Mouse (Mus musculus): ENCODE data around the gene Mettl7b. TPM values are rescaled to one million over a fixed set of nuclear protein-coding genes. Genes with fewer than 3 reads are reported as not detected.

Gene Mettl7b
- polyA plus RNA-seq, 1 experiment from 2014 or later = not detected

GRCm38 (mm10) chr10:128911430-128911829, 49.4 kb downstream of the Mettl7b start:
- DNase-seq (ENCODE audit: low spot score) = no peak
- H3K27me3 ChIP-seq (ENCODE audit: insufficient read depth, poor library complexity, severe bottlenecking) = 0 out of 2 replicates have a peak, but pooled peaks cover 5% of the 10 kb centered on the region
- H3K27ac ChIP-seq = 0 out of 2 replicates have a peak overlapping the region, but pooled peaks have one; percentile 3
- H3K36me3 ChIP-seq = peaks cover 49% of the 10 kb centered on the region
- peak overlapping the region; percentile 5; the same call in 1 of the 2 replicates for H3K4me3 ChIP-seq
- WGBS = 82% methylated on average over 6 of the region's 6 CpGs
- H3K9me3 ChIP-seq = no peaks in the 10 kb centered on the region
- peaks cover 30% of the 10 kb centered on the region for H3K4me1 ChIP-seq

GRCm38 (mm10) chr10:128910066-128910841, 50.5 kb downstream of the Mettl7b start:
- peak overlapping the region; percentile 90 for H3K4me3 ChIP-seq
- H3K36me3 ChIP-seq = peaks cover 42% of the 10 kb centered on the region
- peak overlapping the region; percentile 96 for H3K27ac ChIP-seq
- H3K27me3 ChIP-seq (ENCODE audit: insufficient read depth, poor library complexity, severe bottlenecking) = 0 out of 2 replicates have a peak, but pooled peaks cover 5% of the 10 kb centered on the region
- no peaks in the 10 kb centered on the region for H3K9me3 ChIP-seq
- peaks cover 30% of the 10 kb centered on the region for H3K4me1 ChIP-seq
- peak; percentile 79 for DNase-seq (ENCODE audit: low spot score)
- 1% methylated on average over 65 of the region's 66 CpGs for WGBS

- DNase-seq (ENCODE audit: low spot score) = peak; percentile 94
- Histone ChIP-seq H3K9me3 (no peaks in the 10 kb centered on the region), H3K27ac (peak overlapping the region; percentile 96), H3K4me3 (peak overlapping the region; percentile 90), H3K27me3 (ENCODE audit: insufficient read depth, poor library complexity, severe bottlenecking) (0 out of 2 replicates have a peak, but pooled peaks cover 5% of the 10 kb centered on the region), H3K36me3 (peaks cover 36% of the 10 kb centered on the region), H3K4me1 (peaks cover 30% of the 10 kb centered on the region)
- under 1% methylated on average over 35 of the region's 41 CpGs for WGBS
These were observed 51.2 kb downstream of the Mettl7b start for GRCm38 (mm10) chr10:128909567-128910028.

GRCm38 (mm10) chr10:128908778-128909448, 51.9 kb downstream of the Mettl7b start:
- Histone ChIP-seq H3K27me3 (ENCODE audit: insufficient read depth, poor library complexity, severe bottlenecking) (0 out of 2 replicates have a peak, but pooled peaks cover 5% of the 10 kb centered on the region), H3K27ac (peak overlapping the region; percentile 96), H3K36me3 (peaks cover 29% of the 10 kb centered on the region), H3K4me3 (peak overlapping the region; percentile 90), H3K4me1 (peaks cover 30% of the 10 kb centered on the region), H3K9me3 (no peaks in the 10 kb centered on the region)
- DNase-seq (ENCODE audit: low spot score) = no peak
- 55% methylated on average over 13 of the region's 13 CpGs for WGBS

Other genes with a start within 250 kb of the Mettl7b start
- 3.9 and 4.4 TPM in 2 replicates for gene Dgka, start 216.1 kb downstream of the Mettl7b start, polyA plus RNA-seq (2016; fragmentation: Nextera tagmentation; extraction: Ambion mirVana)
- gene Pym1, start 213.1 kb downstream of the Mettl7b start, polyA plus RNA-seq (2016; fragmentation: Nextera tagmentation; extraction: Ambion mirVana) = 31.8 and 45.4 TPM in 2 replicates
- gene Mmp19, start 170.1 kb downstream of the Mettl7b start, polyA plus RNA-seq (2016; fragmentation: Nextera tagmentation; extraction: Ambion mirVana) = 0.28 and 1.7 TPM in 2 replicates
- gene Dnajc14, start 156.9 kb downstream of the Mettl7b start, polyA plus RNA-seq (2016; fragmentation: Nextera tagmentation; extraction: Ambion mirVana) = 48.0 and 48.1 TPM in 2 replicates
- 13.6 and 16.3 TPM in 2 replicates for gene Tmem198b, start 156.6 kb downstream of the Mettl7b start, polyA plus RNA-seq (2016; fragmentation: Nextera tagmentation; extraction: Ambion mirVana)
- 181 and 225 TPM in 2 replicates for gene Sarnp, start 143.7 kb downstream of the Mettl7b start, polyA plus RNA-seq (2016; fragmentation: Nextera tagmentation; extraction: Ambion mirVana)
- 65.1 and 78.6 TPM in 2 replicates for gene Ormdl2, start 139.3 kb downstream of the Mettl7b start, polyA plus RNA-seq (2016; fragmentation: Nextera tagmentation; extraction: Ambion mirVana)
- gene Gdf11, start 69.3 kb downstream of the Mettl7b start, polyA plus RNA-seq (2016; fragmentation: Nextera tagmentation; extraction: Ambion mirVana) = 4.6 and 5.7 TPM in 2 replicates
- 313 and 322 TPM in 2 replicates for gene Cd63, start 60.0 kb downstream of the Mettl7b start, polyA plus RNA-seq (2016; fragmentation: Nextera tagmentation; extraction: Ambion mirVana)
- gene Rdh5, start 38.1 kb downstream of the Mettl7b start, polyA plus RNA-seq (2016; fragmentation: Nextera tagmentation; extraction: Ambion mirVana) = 8.8 and 9.9 TPM in 2 replicates
- gene Bloc1s1, start 37.0 kb downstream of the Mettl7b start, polyA plus RNA-seq (2016; fragmentation: Nextera tagmentation; extraction: Ambion mirVana) = 182 and 194 TPM in 2 replicates
- gene Itga7, start 27.2 kb downstream of the Mettl7b start, polyA plus RNA-seq (2016; fragmentation: Nextera tagmentation; extraction: Ambion mirVana) = 1.1 and 1.3 TPM in 2 replicates
- not detected in 2 replicates for gene Olfr9, start 28.4 kb upstream of the Mettl7b start, polyA plus RNA-seq (2016; fragmentation: Nextera tagmentation; extraction: Ambion mirVana)
- gene Olfr763, start 49.8 kb upstream of the Mettl7b start, polyA plus RNA-seq (2016; fragmentation: Nextera tagmentation; extraction: Ambion mirVana) = not detected in 2 replicates
- gene Olfr764-ps1, start 78.9 kb upstream of the Mettl7b start, polyA plus RNA-seq (2016; fragmentation: Nextera tagmentation; extraction: Ambion mirVana) = not detected in 2 replicates
- gene Olfr765, start 89.0 kb upstream of the Mettl7b start, polyA plus RNA-seq (2016; fragmentation: Nextera tagmentation; extraction: Ambion mirVana) = not detected in 2 replicates
- gene Olfr766-ps1, start 108.0 kb upstream of the Mettl7b start, polyA plus RNA-seq (2016; fragmentation: Nextera tagmentation; extraction: Ambion mirVana) = not detected in 2 replicates
- not detected in 2 replicates for gene Olfr767, start 121.9 kb upstream of the Mettl7b start, polyA plus RNA-seq (2016; fragmentation: Nextera tagmentation; extraction: Ambion mirVana)
- gene Olfr768, start 138.4 kb upstream of the Mettl7b start, polyA plus RNA-seq (2016; fragmentation: Nextera tagmentation; extraction: Ambion mirVana) = not detected in 2 replicates
- not detected in 2 replicates for gene Olfr769, start 156.9 kb upstream of the Mettl7b start, polyA plus RNA-seq (2016; fragmentation: Nextera tagmentation; extraction: Ambion mirVana)
- not detected in 2 replicates for gene Olfr770, start 178.0 kb upstream of the Mettl7b start, polyA plus RNA-seq (2016; fragmentation: Nextera tagmentation; extraction: Ambion mirVana)
- not detected in 2 replicates for gene Olfr771, start 203.8 kb upstream of the Mettl7b start, polyA plus RNA-seq (2016; fragmentation: Nextera tagmentation; extraction: Ambion mirVana)
- gene Olfr772, start 216.9 kb upstream of the Mettl7b start, polyA plus RNA-seq (2016; fragmentation: Nextera tagmentation; extraction: Ambion mirVana) = not detected in 2 replicates
- gene Olfr773, start 226.4 kb upstream of the Mettl7b start, polyA plus RNA-seq (2016; fragmentation: Nextera tagmentation; extraction: Ambion mirVana) = not detected in 2 replicates